Mouse (Mus musculus): ENCODE measurements around the gene Gucy2g.

Gene Gucy2g

GRCm38 (mm10) chr19:55247563-55247962 is 6.5 kb upstream of the Gucy2g start:
- DNase-seq: peak; percentile 57

- DNase-seq: peak; percentile 99
Observed at GRCm38 (mm10) chr19:55244791-55245231, 3.8 kb upstream of the Gucy2g start.

- DNase-seq: no peak
Observed at GRCm38 (mm10) chr19:55239766-55240426, 1.1 kb downstream of the Gucy2g start.

- no peak for DNase-seq
Observed at GRCm38 (mm10) chr19:55236564-55236963, 4.5 kb downstream of the Gucy2g start.

GRCm38 (mm10) chr19:55236026-55236425 is 5.0 kb downstream of the Gucy2g start:
- no peak for DNase-seq

- DNase-seq: peak; percentile 95
Observed at GRCm38 (mm10) chr19:55232136-55232535, 8.9 kb downstream of the Gucy2g start.

- DNase-seq: peak; percentile 84
Observed at GRCm38 (mm10) chr19:55231081-55231480, 10.0 kb downstream of the Gucy2g start.

GRCm38 (mm10) chr19:55227135-55227534 is 13.9 kb downstream of the Gucy2g start:
- no peak for DNase-seq

GRCm38 (mm10) chr19:55226621-55227020 is 14.4 kb downstream of the Gucy2g start:
- no peak for DNase-seq

- DNase-seq: no peak
Observed at GRCm38 (mm10) chr19:55222268-55222667, 18.8 kb downstream of the Gucy2g start.

GRCm38 (mm10) chr19:55221208-55221607 is 19.8 kb downstream of the Gucy2g start:
- DNase-seq: no peak

GRCm38 (mm10) chr19:55219359-55219758 is 21.7 kb downstream of the Gucy2g start:
- DNase-seq: no peak

- DNase-seq: no peak
Observed at GRCm38 (mm10) chr19:55218741-55219221, 22.3 kb downstream of the Gucy2g start.

- DNase-seq: peak; percentile 97
Observed at GRCm38 (mm10) chr19:55218192-55218739, 22.8 kb downstream of the Gucy2g start.

GRCm38 (mm10) chr19:55217365-55217764 is 23.7 kb downstream of the Gucy2g start:
- DNase-seq: no peak

- no peak for DNase-seq
Observed at GRCm38 (mm10) chr19:55216876-55217275, 24.2 kb downstream of the Gucy2g start.

- DNase-seq: no peak
Observed at GRCm38 (mm10) chr19:55213617-55214340, 27.3 kb downstream of the Gucy2g start.

GRCm38 (mm10) chr19:55211698-55212097 is 29.3 kb downstream of the Gucy2g start:
- DNase-seq: no peak

- DNase-seq: no peak
Observed at GRCm38 (mm10) chr19:55209084-55209483, 32.0 kb downstream of the Gucy2g start.

- no peak for DNase-seq
Observed at GRCm38 (mm10) chr19:55208654-55209053, 32.4 kb downstream of the Gucy2g start.

- no peak for DNase-seq
Observed at GRCm38 (mm10) chr19:55207746-55208538, 33.1 kb downstream of the Gucy2g start.

GRCm38 (mm10) chr19:55207205-55207604 is 33.8 kb downstream of the Gucy2g start:
- no peak for DNase-seq
